In genomic region chr6:141381881-141382370, GRCm38 (mm10) we compare ENCODE assay signal across 10 mouse cellular contexts.
DNase-seq lines count a peak whose midpoint lies in the region; ATAC-seq and TF ChIP-seq lines count a peak whose summit lies in the region.
"Had no signal": no experiment of that assay in that cellular context is flagged by ENCODE, and none has a peak within 500 bp of the region (broad histone marks: within the 10 kb centered on the region; RNA-seq: fewer than 3 reads in every experiment).

No protein-coding gene starts in this region.

- no peak overlapping the region for H3K4me2 ChIP-seq in forebrain, embryonic 15.5 days (replicated peaks)
- peak overlapping the region; percentile 31 for H3K4me2 ChIP-seq in kidney, embryonic 14.5 days (replicated peaks; ENCODE audit: low read depth, low read length)
- H3K4me2 ChIP-seq in midbrain, embryonic 13.5 days (replicated peaks) = 0 out of 2 replicates have a peak overlapping the region, but pooled peaks have one; percentile 27
- H3K4me2 ChIP-seq: midbrain, embryonic 12.5 days had no signal

- WGBS in forebrain, embryonic 15.5 days = 76% methylated on average over 4 of the region's 4 CpGs
- WGBS in forebrain, embryonic 10.5 days = 83% methylated on average over 4 of the region's 4 CpGs
- WGBS in kidney, embryonic 14.5 days = 74% methylated on average over 4 of the region's 4 CpGs
- 91% methylated on average over 4 of the region's 4 CpGs for WGBS in midbrain, embryonic 13.5 days

- no peak for DNase-seq in forebrain, embryonic 10.5 days (ENCODE audit: extremely low spot score, low spot score)
- DNase-seq in kidney, adult 18-20 months = no peak
- no peak for DNase-seq in gastrocnemius, postnatal 25 days
- no peak for DNase-seq in right cerebral cortex, postnatal 36 days (ENCODE audit: low spot score in 2 of 2)

- H3K36me3 ChIP-seq in forebrain, embryonic 15.5 days = no peaks in the 10 kb centered on the region
- H3K36me3 ChIP-seq in forebrain, embryonic 10.5 days (replicated peaks) = no peaks in the 10 kb centered on the region
- H3K36me3 ChIP-seq in kidney, embryonic 14.5 days (ENCODE audit: control insufficient read depth, insufficient read depth, low read length) = no peaks in the 10 kb centered on the region
- H3K36me3 ChIP-seq in midbrain, embryonic 13.5 days = no peaks in the 10 kb centered on the region
- H3K36me3 ChIP-seq: midbrain, embryonic 12.5 days had no signal

- no peak overlapping the region for H3K4me3 ChIP-seq in forebrain, embryonic 15.5 days
- no peak overlapping the region for H3K4me3 ChIP-seq in forebrain, embryonic 10.5 days
- no peak overlapping the region for H3K4me3 ChIP-seq in kidney, embryonic 14.5 days (ENCODE audit: low read length)
- no peak overlapping the region for H3K4me3 ChIP-seq in embryonic fibroblast, embryonic 13.5 days (ENCODE audit: insufficient read depth, low read length)
- no peak overlapping the region for H3K4me3 ChIP-seq in midbrain, embryonic 13.5 days (replicated peaks)
- H3K4me3 ChIP-seq: midbrain, embryonic 12.5 days had no signal

- TF ChIP-seq CTCF in embryonic fibroblast, embryonic 13.5 days (IDR thresholded peaks at IDR 0.05; ENCODE audit: borderline replicate concordance, insufficient read depth, low read length) = no peak

- peaks cover 12% of the 10 kb centered on the region for H3K4me1 ChIP-seq in forebrain, embryonic 15.5 days
- H3K4me1 ChIP-seq in forebrain, embryonic 10.5 days = no peaks in the 10 kb centered on the region; the same call in 1 of the 2 replicates
- H3K4me1 ChIP-seq in kidney, embryonic 14.5 days (ENCODE audit: control insufficient read depth, insufficient read depth, low read length) = peaks cover 19% of the 10 kb centered on the region; the same call in 1 of the 2 replicates
- peaks cover 8% of the 10 kb centered on the region for H3K4me1 ChIP-seq in embryonic fibroblast, embryonic 13.5 days (ENCODE audit: control insufficient read depth, insufficient read depth, low read length)
- peaks cover 7% of the 10 kb centered on the region for H3K4me1 ChIP-seq in midbrain, embryonic 13.5 days (replicated peaks)

- no peaks in the 10 kb centered on the region for H3K27me3 ChIP-seq in forebrain, embryonic 15.5 days
- no peaks in the 10 kb centered on the region for H3K27me3 ChIP-seq in forebrain, embryonic 10.5 days (ENCODE audit: poor library complexity, severe bottlenecking)
- no peaks in the 10 kb centered on the region for H3K27me3 ChIP-seq in kidney, embryonic 14.5 days (ENCODE audit: control insufficient read depth, insufficient read depth, low read length)
- H3K27me3 ChIP-seq in midbrain, embryonic 13.5 days = no peaks in the 10 kb centered on the region
- H3K27me3 ChIP-seq: midbrain, embryonic 12.5 days had no signal

- peak; percentile 30; the same call in 1 of the 2 replicates for ATAC-seq in forebrain, embryonic 15.5 days (replicated peaks)
- no peak for ATAC-seq in kidney, embryonic 14.5 days (ENCODE audit: low FRiP score, low TSS enrichment)
- no peak for ATAC-seq in midbrain, embryonic 13.5 days

- H3K27ac ChIP-seq in forebrain, embryonic 15.5 days (replicated peaks) = no peak overlapping the region
- H3K27ac ChIP-seq in forebrain, embryonic 10.5 days = no peak overlapping the region
- peak overlapping the region; percentile 66 for H3K27ac ChIP-seq in kidney, embryonic 14.5 days (ENCODE audit: low read depth, low read length)
- H3K27ac ChIP-seq in embryonic fibroblast, embryonic 13.5 days (ENCODE audit: insufficient read depth, low read length) = 0 out of 2 replicates have a peak overlapping the region, but pooled peaks have one; percentile 6
- peak overlapping the region; percentile 53 for H3K27ac ChIP-seq in midbrain, embryonic 13.5 days
- H3K27ac ChIP-seq: liver, embryonic 14.5 days; midbrain, embryonic 12.5 days had no signal

- no peak for TF ChIP-seq POLR2A in embryonic fibroblast, embryonic 13.5 days (IDR thresholded peaks at IDR 0.05; ENCODE audit: low read depth, low read length)

- H3K9me3 ChIP-seq in forebrain, embryonic 15.5 days = no peaks in the 10 kb centered on the region
- H3K9me3 ChIP-seq in forebrain, embryonic 10.5 days = no peaks in the 10 kb centered on the region
- H3K9me3 ChIP-seq in kidney, embryonic 14.5 days (ENCODE audit: control insufficient read depth, low read length) = no peaks in the 10 kb centered on the region
- H3K9me3 ChIP-seq in midbrain, embryonic 13.5 days = no peaks in the 10 kb centered on the region
- H3K9me3 ChIP-seq: midbrain, embryonic 12.5 days had no signal

- no peak overlapping the region for H3K9ac ChIP-seq in forebrain, embryonic 15.5 days (replicated peaks)
- no peak overlapping the region for H3K9ac ChIP-seq in kidney, embryonic 14.5 days (ENCODE audit: low read depth, low read length)
- no peak overlapping the region for H3K9ac ChIP-seq in midbrain, embryonic 13.5 days (replicated peaks)
- H3K9ac ChIP-seq: liver, embryonic 14.5 days; midbrain, embryonic 12.5 days had no signal

Comparison
In these comparisons a context has a peak if more than half of its experiments do, and no peak if none do; other contexts are left out.
1. H3K27ac ChIP-seq: peak in kidney, embryonic 14.5 days (single experiment), embryonic fibroblast, embryonic 13.5 days (single experiment) and midbrain, embryonic 13.5 days (single experiment); none in forebrain, embryonic 15.5 days (single experiment) and forebrain, embryonic 10.5 days (single experiment).